Mouse (Mus musculus) small intestine, adult 2 months (tissue): ENCODE measurements around the gene Ypel2. TPM values are rescaled to one million over a fixed set of nuclear protein-coding genes. Genes with fewer than 3 reads are reported as not detected.

Source experiments
- H3K27ac ChIP-seq: fragments of 200-500 bp; 2 replicates; pipeline ENCODE4 v1.5.1; 2012; ENCODE audit warnings: low read depth, low read length, control low read depth, inconsistent platforms; ENCODE audit not compliant: insufficient read depth
- H3K27me3 ChIP-seq: fragments of 200-500 bp; 2 replicates; pipeline ENCODE4 v1.6.1; 2012; ENCODE audit warnings: mild to moderate bottlenecking, moderate library complexity, low read length, inconsistent platforms; ENCODE audit not compliant: control insufficient read depth, insufficient read depth
- H3K36me3 ChIP-seq: fragments of 200-500 bp; 2 replicates; pipeline ENCODE4 v1.6.1; 2012; ENCODE audit warnings: mild to moderate bottlenecking, low read length, control low read depth, inconsistent platforms; ENCODE audit not compliant: control insufficient read depth, insufficient read depth
- H3K4me1 ChIP-seq: fragments of 200-500 bp; 2 replicates; pipeline ENCODE4 v1.6.1; 2012; ENCODE audit warnings: low read length, inconsistent platforms, mixed read lengths; ENCODE audit not compliant: control insufficient read depth, insufficient read depth, insufficient read length
- H3K4me3 ChIP-seq: fragments of 200-500 bp; 2 replicates; pipeline ENCODE4 v1.5.1; 2012; ENCODE audit warnings: low read depth, mild to moderate bottlenecking, control low read depth, inconsistent platforms, low read length, moderate library complexity
- CTCF ChIP-seq: fragments of 200-500 bp; IDR thresholded peaks from 2 replicates; pipeline ENCODE4 v1.5.1; 2012; ENCODE audit warnings: low read depth, mild to moderate bottlenecking, control low read depth, inconsistent platforms, low read length, moderate library complexity, mixed read lengths; ENCODE audit not compliant: insufficient replicate concordance, insufficient read length; ENCODE audit errors: extremely low read depth
- POLR2A ChIP-seq: fragments of 200-500 bp; IDR thresholded peaks from 2 replicates; pipeline ENCODE4 v1.6.1; 2012; ENCODE audit warnings: low read depth, mild to moderate bottlenecking, control low read depth, inconsistent platforms, low read length, moderate library complexity
- WGBS: fragments of 180-500 bp; shearing (Covaris S2); methylation state at CpG from one replicate; pipeline ENCODE4 v1.1.7; 2018; 5-methylcytosine and 5-hydroxymethylcytosine counted together
- polyA plus RNA-seq: library from polyadenylated mRNA; depleted of rRNA; stranded (reverse); fragments of >200 nt; gene quantifications from 2 replicates; pipeline ENCODE4 v1.2.3, GENCODE M21; 2012; rRNA removed

Gene Ypel2
- polyA plus RNA-seq, 1 experiment: 5.6 TPM

GRCm38 (mm10) chr11:86895567-86895966 lies 97.9 kb downstream of the Ypel2 start:
- TF ChIP-seq POLR2A: no peak
- no peak for TF ChIP-seq CTCF
- 70% methylated on average over 3 of the region's 3 CpGs for WGBS
- Histone ChIP-seq H3K27me3 (no peaks in the 10 kb centered on the region), H3K27ac (no peak overlapping the region), H3K4me1 (peaks cover 2% of the 10 kb centered on the region; the same call in 1 of the 2 replicates), H3K36me3 (no peaks in the 10 kb centered on the region), H3K4me3 (no peak overlapping the region)

GRCm38 (mm10) chr11:86895156-86895555 lies 98.4 kb downstream of the Ypel2 start:
- no peak for TF ChIP-seq CTCF
- no peak for TF ChIP-seq POLR2A
- Histone ChIP-seq H3K4me1 (peaks cover 2% of the 10 kb centered on the region; the same call in 1 of the 2 replicates), H3K27ac (no peak overlapping the region), H3K27me3 (no peaks in the 10 kb centered on the region), H3K4me3 (no peak overlapping the region), H3K36me3 (no peaks in the 10 kb centered on the region)
- 77% methylated on average over 9 of the region's 9 CpGs for WGBS

- Histone ChIP-seq H3K27me3 (no peaks in the 10 kb centered on the region), H3K27ac (peak overlapping the region; percentile 24; the same call in 1 of the 2 replicates), H3K36me3 (no peaks in the 10 kb centered on the region), H3K4me3 (peak overlapping the region; percentile 56), H3K4me1 (peaks cover 2% of the 10 kb centered on the region; the same call in 1 of the 2 replicates)
- WGBS: 5% methylated on average over 19 of the region's 19 CpGs
- TF ChIP-seq POLR2A (no peak), CTCF (peak; percentile 74)
Measured at GRCm38 (mm10) chr11:86894171-86894577, 99.3 kb downstream of the Ypel2 start.

GRCm38 (mm10) chr11:86892996-86893670 lies 100.4 kb downstream of the Ypel2 start:
- TF ChIP-seq CTCF (no peak), POLR2A (no peak)
- WGBS: 57% methylated on average over 15 of the region's 15 CpGs
- Histone ChIP-seq H3K4me3 (no peak overlapping the region), H3K4me1 (peaks cover 2% of the 10 kb centered on the region; the same call in 1 of the 2 replicates), H3K36me3 (no peaks in the 10 kb centered on the region), H3K27me3 (no peaks in the 10 kb centered on the region), H3K27ac (peak overlapping the region; percentile 54)

Other genes starting within 250 kb of the Ypel2 start
- gene Cltc, start 236.1 kb downstream of the Ypel2 start, polyA plus RNA-seq: 27.0 and 74.8 TPM in 2 replicates
- 0.79 and 2.0 TPM in 2 replicates for gene Dhx40, start 186.0 kb downstream of the Ypel2 start, polyA plus RNA-seq
- 10.6 and 61.1 TPM in 2 replicates for gene Gdpd1, start 80.4 kb upstream of the Ypel2 start, polyA plus RNA-seq
- gene Smg8, start 93.1 kb upstream of the Ypel2 start, polyA plus RNA-seq: 1.8 and 2.4 TPM in 2 replicates
- gene Prr11, start 115.0 kb upstream of the Ypel2 start, polyA plus RNA-seq: 0.14 and 0.42 TPM in 2 replicates
- 0.69 and 1.0 TPM in 2 replicates for gene Ska2, start 115.5 kb upstream of the Ypel2 start, polyA plus RNA-seq
- 0.56 and 0.85 TPM in 2 replicates for gene Trim37, start 133.4 kb upstream of the Ypel2 start, polyA plus RNA-seq